Mouse (Mus musculus): ENCODE data around the gene Popdc2. TPM values are rescaled to one million over a fixed set of nuclear protein-coding genes. Genes with fewer than 3 reads are reported as not detected.
A peak's percentile ranks its signal among the peaks of the same experiment; 100 is the strongest.

The Popdc2 gene
- total RNA-seq, 2 experiments from 2014 or later, result 55.5 to 61.6 TPM

DNA sequence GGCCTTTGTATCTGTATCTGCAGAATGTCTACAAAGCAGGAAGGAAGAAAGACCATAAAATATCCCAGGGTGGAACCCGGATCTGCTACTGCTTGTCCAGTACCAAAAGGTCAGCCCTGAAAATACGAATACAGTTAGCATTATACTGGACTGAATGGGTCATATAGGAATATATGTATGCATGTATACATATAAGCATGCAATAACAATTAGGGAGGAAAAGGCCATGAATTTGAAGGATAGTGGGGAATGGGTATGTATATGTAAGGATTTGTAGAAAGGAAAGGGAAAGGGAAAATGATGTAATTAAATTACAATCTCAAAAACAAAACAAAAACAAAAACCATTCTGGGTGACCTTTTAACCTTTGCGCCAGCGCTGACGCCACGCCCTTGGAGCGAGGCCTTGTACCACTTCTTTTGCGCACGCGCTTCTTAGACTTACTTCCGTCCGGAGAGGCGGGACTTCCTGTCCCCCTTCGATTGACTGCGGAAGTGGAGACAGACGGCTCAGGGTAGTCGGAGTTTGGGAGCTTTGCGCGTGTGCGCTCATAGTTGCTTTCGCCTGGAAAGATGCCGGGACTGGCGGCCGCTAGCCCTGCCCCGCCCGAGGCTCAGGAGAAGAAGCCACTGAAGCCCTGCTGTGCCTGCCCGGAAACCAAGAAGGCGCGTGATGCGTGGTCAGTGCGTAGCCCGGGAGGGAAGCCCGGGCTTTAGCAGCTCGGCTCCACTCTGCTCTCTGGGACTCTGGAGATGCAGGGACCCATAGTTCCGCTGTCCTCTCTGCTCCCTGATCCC lies 15.3 kb upstream of the Popdc2 start, which contains the start of the genes Cox17 and Gm21987:
TSS of gene Cox17 (plus strand) at position 463 of the 797 bp plus-strand sequence.
TSS of gene Gm21987 (plus strand) at position 512 of the 797 bp plus-strand sequence.
- intact Hi-C loops (cut with DNase I), result loop anchor here (2.0 kb wide), 2 partner anchors 44 to 106 kb away; partner anchors contain the start of gene Adprh
- Histone ChIP-seq H3K27ac (peak within 1 kb of the TSS; percentile 95), H3K4me3 (peak within 1 kb of the TSS; percentile 83)
- TF ChIP-seq CTCF (IDR thresholded peaks at IDR 0.05), result no peak
- peak; percentile 96 for DNase-seq

DNA sequence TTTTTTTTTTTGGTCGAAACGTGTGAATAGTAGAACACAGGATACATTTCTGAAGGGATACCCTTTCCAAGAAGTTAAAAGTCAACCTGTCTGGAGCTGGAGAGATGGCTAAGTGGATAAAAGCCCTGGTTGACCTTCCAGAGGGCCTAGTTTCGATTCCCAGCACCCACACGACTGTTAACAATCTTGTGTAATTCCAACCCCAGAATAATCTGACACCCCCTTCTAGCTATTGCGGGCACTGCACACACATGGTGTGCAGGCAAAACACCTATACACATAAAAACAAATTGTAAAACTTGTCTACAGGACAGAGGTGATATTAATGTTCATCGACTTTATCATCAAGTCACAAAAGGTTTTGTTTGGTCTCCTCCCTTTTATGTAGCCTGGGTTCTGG lies 14.4 kb upstream of the Popdc2 start:
- no peak for TF ChIP-seq CTCF (IDR thresholded peaks at IDR 0.05)
- intact Hi-C loops (cut with DNase I), result loop anchor here (2.0 kb wide), 2 partner anchors 43 to 105 kb away; partner anchors contain the start of gene Adprh
- Histone ChIP-seq H3K4me3 (peak overlapping the region; percentile 83), H3K27ac (peak overlapping the region; percentile 95)
- no peak for DNase-seq

DNA sequence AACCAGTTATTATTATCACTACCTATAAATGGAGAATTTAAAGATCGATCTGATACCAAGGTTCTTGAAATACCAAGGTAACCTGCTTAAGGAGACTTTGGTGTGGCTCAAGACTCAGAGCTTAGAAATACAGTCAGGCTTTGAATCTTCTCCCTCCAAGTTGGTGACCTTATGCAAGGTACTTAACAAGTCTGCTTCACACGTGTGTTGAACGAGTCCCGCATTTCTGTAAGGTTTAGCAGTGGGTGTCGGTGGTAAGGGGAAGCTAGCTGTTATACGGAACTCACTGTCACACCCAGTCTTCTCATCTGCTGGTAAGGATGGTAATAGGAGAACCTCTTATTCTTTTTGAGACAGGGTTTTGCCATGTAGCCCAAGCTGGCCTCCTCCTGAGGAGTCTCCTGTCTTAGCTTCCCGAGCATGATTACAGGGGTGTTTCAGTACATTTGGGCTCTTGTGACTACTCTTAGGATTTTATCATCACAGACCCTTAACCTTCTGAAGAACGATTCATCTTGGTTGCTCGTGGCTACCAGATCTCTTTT lies 13.7 kb upstream of the Popdc2 start:
- no peak for DNase-seq
- TF ChIP-seq CTCF (IDR thresholded peaks at IDR 0.05), result no peak
- intact Hi-C loops (cut with DNase I), result no loop called here
- peak overlapping the region; percentile 95; the same call in 1 of the 2 replicates for H3K27ac ChIP-seq
- peak overlapping the region; percentile 83 for H3K4me3 ChIP-seq

GRCm38 (mm10) chr16:38349881-38350280 lies 12.1 kb upstream of the Popdc2 start:
- DNase-seq, result no peak
- Histone ChIP-seq H3K27ac (no peak overlapping the region; the same call in 1 of the 2 replicates), H3K4me3 (no peak overlapping the region)
- no peak for TF ChIP-seq CTCF (IDR thresholded peaks at IDR 0.05)
- intact Hi-C loops (cut with DNase I), result no loop called here

- no peak for TF ChIP-seq CTCF (IDR thresholded peaks at IDR 0.05)
- DNase-seq, result no peak
- no peak overlapping the region for H3K4me3 ChIP-seq
- H3K27ac ChIP-seq, result no peak overlapping the region; the same call in 1 of the 2 replicates
- intact Hi-C loops (cut with DNase I), result no loop called here
Measured at GRCm38 (mm10) chr16:38350361-38350855, 11.6 kb upstream of the Popdc2 start.

- H3K4me3 ChIP-seq, result no peak overlapping the region
- no peak overlapping the region for H3K27ac ChIP-seq
- intact Hi-C loops (cut with DNase I), result no loop called here
- TF ChIP-seq CTCF (IDR thresholded peaks at IDR 0.05), result no peak
- no peak for DNase-seq
Measured at GRCm38 (mm10) chr16:38350939-38351338, 11.1 kb upstream of the Popdc2 start.

GRCm38 (mm10) chr16:38352031-38352430 lies 10.0 kb upstream of the Popdc2 start:
- DNase-seq, result no peak
- intact Hi-C loops (cut with DNase I), result no loop called here
- no peak for TF ChIP-seq CTCF (IDR thresholded peaks at IDR 0.05)
- no peak overlapping the region for H3K4me3 ChIP-seq
- H3K27ac ChIP-seq, result peak overlapping the region; percentile 28; the same call in 1 of the 2 replicates

DNA sequence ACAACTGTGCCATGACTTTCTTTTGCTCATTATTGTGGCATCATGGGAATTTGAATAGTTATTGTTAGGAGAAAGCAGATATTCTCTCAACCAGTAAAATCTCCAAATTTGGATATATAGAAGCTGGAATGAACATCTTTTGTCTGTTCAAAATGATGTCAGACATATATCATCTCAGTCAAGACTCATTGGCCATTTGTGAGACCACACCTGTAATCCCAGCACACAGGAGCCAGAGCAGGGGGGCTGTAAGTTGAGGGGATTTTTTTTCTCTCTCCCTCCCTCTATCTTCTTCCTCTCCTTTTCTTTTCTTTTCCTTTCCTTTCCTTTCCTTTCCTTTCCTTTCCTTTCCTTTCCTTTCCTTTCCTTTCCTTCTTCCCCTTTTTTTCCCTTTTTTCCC lies 9.2 kb upstream of the Popdc2 start:
- no peak for TF ChIP-seq CTCF (IDR thresholded peaks at IDR 0.05)
- DNase-seq, result no peak
- intact Hi-C loops (cut with DNase I), result no loop called here
- Histone ChIP-seq H3K27ac (no peak overlapping the region), H3K4me3 (no peak overlapping the region)

- no peak for TF ChIP-seq CTCF (IDR thresholded peaks at IDR 0.05)
- no peak overlapping the region for H3K27ac ChIP-seq
- intact Hi-C loops (cut with DNase I), result no loop called here
- no peak overlapping the region for H3K4me3 ChIP-seq
- no peak for DNase-seq
Measured at GRCm38 (mm10) chr16:38353642-38354041, 8.4 kb upstream of the Popdc2 start.

- intact Hi-C loops (cut with DNase I), result no loop called here
- no peak for TF ChIP-seq CTCF (IDR thresholded peaks at IDR 0.05)
- H3K27ac ChIP-seq, result no peak overlapping the region
- H3K4me3 ChIP-seq, result no peak overlapping the region
- DNase-seq, result no peak
Measured at GRCm38 (mm10) chr16:38354185-38354913, 7.7 kb upstream of the Popdc2 start.

DNA sequence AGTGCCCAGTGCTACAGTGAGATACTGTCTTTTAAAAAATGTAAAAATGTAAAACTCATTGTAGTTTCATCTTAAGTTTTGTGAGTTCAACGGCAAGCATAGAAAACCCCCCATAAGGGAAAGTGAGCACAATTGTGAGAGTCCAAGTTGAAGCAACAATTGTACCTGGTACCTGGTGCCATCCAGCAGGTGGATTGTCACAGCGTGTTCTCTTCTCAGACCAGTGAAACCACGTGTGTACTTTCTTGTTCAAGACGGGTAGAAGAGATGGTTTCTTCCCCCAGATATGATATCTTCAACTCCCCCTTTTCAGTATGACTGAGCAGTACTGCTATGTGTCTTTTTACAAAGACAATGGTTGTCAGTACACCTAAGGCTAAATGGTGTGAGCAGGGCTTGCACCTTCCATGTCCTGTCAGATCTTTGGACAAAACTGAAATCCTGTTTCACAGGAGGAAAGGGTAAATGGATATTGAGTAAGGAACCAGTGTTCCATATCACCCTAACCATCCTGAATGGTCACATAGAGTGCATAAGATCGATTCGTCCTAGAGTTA lies 3.7 kb upstream of the Popdc2 start:
- TF ChIP-seq CTCF (IDR thresholded peaks at IDR 0.05), result no peak
- Histone ChIP-seq H3K27ac (no peak overlapping the region), H3K4me3 (no peak overlapping the region)
- intact Hi-C loops (cut with DNase I), result no loop called here
- DNase-seq, result no peak

DNA sequence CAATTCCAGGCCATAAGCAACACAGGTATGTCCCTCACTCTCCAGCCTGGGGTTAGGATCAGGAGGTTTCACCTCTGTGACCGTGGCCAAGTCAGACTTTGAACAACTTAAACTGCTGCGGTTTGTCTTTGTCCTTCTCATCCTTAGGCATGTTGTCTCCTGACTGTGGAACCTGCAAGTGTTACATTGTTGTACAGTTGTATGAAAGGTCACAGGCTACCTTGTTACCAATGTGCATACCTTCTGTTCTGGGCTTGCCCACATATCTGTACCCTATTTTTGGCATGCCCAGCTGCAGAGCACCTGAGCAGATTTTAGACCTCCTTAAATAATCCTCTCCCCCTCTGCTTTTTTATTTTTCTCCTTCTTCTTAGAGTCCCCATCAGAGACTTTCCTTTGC lies 2.8 kb upstream of the Popdc2 start:
- no peak for TF ChIP-seq CTCF (IDR thresholded peaks at IDR 0.05)
- Histone ChIP-seq H3K4me3 (no peak overlapping the region), H3K27ac (no peak overlapping the region)
- DNase-seq, result no peak
- intact Hi-C loops (cut with DNase I), result no loop called here

All from gastrocnemius, adult 2 months (tissue).